Mouse (Mus musculus): ENCODE measurements around the gene 1700069L16Rik.

- TF ChIP-seq CTCF (IDR thresholded peaks at IDR 0.05; ENCODE audit: low read depth) (no peak), EP300 (IDR thresholded peaks at IDR 0.05; ENCODE audit: low read depth) (no peak)
Measured at GRCm38 (mm10) chr5:113700388-113701023, 24.1 kb downstream of the 1700069L16Rik start.
